Mouse (Mus musculus) E14TG2a.4 (cell line): ENCODE results near the gene Rerg.

Experiments
- CTCF ChIP-seq: conservative IDR thresholded peaks from 2 replicates; pipeline ENCODE4 v1.5.1; 2014; ENCODE audit warnings: low read length
- NANOG ChIP-seq: IDR thresholded peaks from 2 replicates; pipeline ENCODE4 v1.6.1; 2014; ENCODE audit warnings: borderline replicate concordance, low read length, mixed read lengths

DNA sequence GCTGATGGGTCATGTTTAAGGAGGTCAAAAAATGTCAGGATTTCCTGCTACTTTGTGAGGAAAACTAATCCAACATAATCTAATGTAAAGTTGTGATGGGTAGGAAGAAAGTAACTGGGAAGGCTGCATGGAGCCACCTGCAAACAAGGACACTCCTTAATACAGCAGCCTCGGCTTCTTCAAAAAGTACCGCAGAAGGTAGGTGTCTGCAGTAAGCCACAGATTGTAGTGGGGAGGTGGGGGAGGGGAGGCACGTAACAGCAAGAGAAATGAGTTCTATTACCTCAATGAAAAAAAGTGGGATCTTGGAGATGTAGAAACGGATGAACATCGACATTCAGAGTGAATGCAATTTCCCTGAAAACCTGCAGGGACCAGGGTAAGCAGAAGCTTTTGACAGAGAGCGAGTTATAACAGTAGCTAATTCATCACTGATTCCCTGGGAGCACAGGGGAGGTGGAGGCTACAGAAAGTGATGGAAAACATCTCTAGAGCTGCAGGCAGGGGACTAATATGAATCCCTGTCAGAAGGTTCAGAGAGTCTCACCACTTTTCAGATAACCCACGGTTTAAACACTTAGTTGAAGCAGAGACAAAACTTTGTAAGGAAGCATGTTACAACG is 47.7 kb upstream of the Rerg start:
- no peak for TF ChIP-seq CTCF
- TF ChIP-seq NANOG: no peak
